Mouse (Mus musculus): ENCODE results near the gene Scube3. TPM values are rescaled to one million over a fixed set of nuclear protein-coding genes. Genes with fewer than 3 reads are reported as not detected.
"Not testable (repeated sequence)": the region's sequence is repeated elsewhere in the genome, so short reads cannot be mapped to it uniquely, and the experiment has no call there.

Gene Scube3
- polyA plus RNA-seq, 1 experiment from 2014 or later, result 10.5 TPM

DNA sequence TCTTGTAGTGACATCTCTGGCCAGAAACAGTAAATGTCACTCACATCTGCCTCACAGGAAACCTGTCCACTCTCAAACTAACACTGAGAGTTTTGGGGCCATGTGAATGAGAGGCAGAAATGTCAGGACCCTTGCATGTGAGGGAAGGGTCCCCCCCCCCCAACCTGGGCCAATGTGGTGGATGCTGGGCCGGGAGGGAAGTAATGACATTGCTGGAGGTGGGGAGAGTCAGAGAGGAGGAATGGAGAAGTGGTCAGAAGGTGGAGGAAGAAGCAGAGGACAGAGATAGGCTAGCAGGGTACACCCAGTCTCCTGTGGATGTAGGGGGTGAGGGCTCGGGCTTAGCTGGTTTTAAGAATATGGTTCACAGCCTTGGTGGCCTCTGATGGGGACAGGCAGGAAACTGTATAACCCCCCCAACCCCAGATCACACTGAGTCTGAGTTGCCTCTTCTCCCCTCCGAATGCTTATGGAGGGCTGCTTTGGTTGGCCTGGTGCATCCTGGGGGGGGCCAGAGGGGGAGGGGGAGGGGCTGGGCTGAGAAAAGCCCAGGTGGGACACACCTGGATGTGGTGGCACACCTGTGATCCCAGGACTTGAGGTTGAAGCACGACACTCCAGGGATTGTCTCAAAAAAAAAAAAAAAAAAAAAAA, 67.6 kb downstream of the Scube3 start:
- WGBS, result 76% methylated on average over 4 of the region's 4 CpGs
- H3K9me3 ChIP-seq (ENCODE audit: control insufficient read depth, low read length), result no peaks in the 10 kb centered on the region
- no peaks in the 10 kb centered on the region for H3K36me3 ChIP-seq (ENCODE audit: control insufficient read depth, insufficient read depth, low read length)
- no peaks in the 10 kb centered on the region for H3K27me3 ChIP-seq (ENCODE audit: control insufficient read depth, insufficient read depth, low read length)
- no peak overlapping the region for H3K27ac ChIP-seq (ENCODE audit: low read depth, low read length)
- no peaks in the 10 kb centered on the region for H3K4me1 ChIP-seq (replicated peaks; ENCODE audit: control insufficient read depth, insufficient read depth, low read length)
- H3K4me3 ChIP-seq (ENCODE audit: low read depth, low read length), result no peak overlapping the region
- no peak overlapping the region for H3K9ac ChIP-seq (ENCODE audit: low read length)
- H3K4me2 ChIP-seq (ENCODE audit: low read depth, low read length, severe bottlenecking), result no peak overlapping the region
- DNase-seq (ENCODE audit: low spot score), result no peak
- ATAC-seq (replicated peaks; ENCODE audit: low FRiP score), result no peak

DNA sequence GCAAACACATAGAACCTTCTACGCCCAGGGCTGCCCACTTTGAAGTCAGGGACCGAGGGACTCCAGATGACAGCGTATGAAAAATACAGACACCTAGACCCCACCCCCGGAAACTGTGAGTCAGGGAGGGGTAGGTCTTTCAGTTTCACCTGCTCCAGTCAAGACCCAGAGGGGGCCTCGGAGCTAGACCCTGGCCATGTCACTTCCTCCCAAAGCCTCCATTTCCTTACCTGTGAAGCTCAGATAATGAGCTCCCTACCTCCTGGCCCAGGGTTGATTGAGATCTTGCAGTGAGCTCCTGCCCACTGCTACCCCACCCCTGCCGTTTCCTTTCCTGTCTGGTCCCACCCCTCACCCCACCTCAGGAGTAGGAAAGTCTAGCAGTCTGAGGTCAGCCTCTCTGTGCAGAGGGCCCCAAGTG, 70.0 kb downstream of the Scube3 start:
- no peak overlapping the region for H3K4me2 ChIP-seq (ENCODE audit: low read depth, low read length, severe bottlenecking)
- H3K36me3 ChIP-seq (ENCODE audit: control insufficient read depth, insufficient read depth, low read length), result no peaks in the 10 kb centered on the region
- H3K4me3 ChIP-seq (ENCODE audit: low read depth, low read length), result no peak overlapping the region
- no peaks in the 10 kb centered on the region for H3K9me3 ChIP-seq (ENCODE audit: control insufficient read depth, low read length)
- H3K9ac ChIP-seq (ENCODE audit: low read length), result no peak overlapping the region
- H3K27ac ChIP-seq (ENCODE audit: low read depth, low read length), result no peak overlapping the region
- no peak for DNase-seq (ENCODE audit: low spot score)
- no peaks in the 10 kb centered on the region for H3K4me1 ChIP-seq (replicated peaks; ENCODE audit: control insufficient read depth, insufficient read depth, low read length)
- no peak for ATAC-seq (replicated peaks; ENCODE audit: low FRiP score)
- WGBS, result 83% methylated on average over 6 of the region's 6 CpGs
- H3K27me3 ChIP-seq (ENCODE audit: control insufficient read depth, insufficient read depth, low read length), result no peaks in the 10 kb centered on the region

DNA sequence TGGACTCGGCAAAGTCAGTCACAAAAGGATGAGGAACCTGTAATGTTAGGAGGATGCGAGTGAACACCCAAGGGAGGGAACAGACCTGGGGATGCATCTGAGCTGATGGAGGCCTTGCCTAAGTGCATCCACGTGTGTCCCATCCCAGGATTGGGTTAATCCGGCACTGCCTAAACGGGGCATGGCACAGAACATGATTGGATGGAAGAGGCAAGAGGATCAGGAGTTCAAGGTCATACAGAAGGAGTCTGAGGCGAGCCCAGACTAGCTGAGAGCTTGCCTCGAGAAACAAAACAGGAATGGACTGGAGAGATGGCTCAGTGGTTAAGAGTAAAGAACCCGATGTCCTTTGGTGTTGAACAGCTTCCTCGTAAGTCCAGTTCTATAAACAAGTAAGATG, 70.5 kb downstream of the Scube3 start:
- ATAC-seq (replicated peaks; ENCODE audit: low FRiP score) (no peak), DNase-seq (ENCODE audit: low spot score) (no peak)
- no peak overlapping the region for H3K9ac ChIP-seq (ENCODE audit: low read length)
- H3K27ac ChIP-seq (ENCODE audit: low read depth, low read length), result no peak overlapping the region
- H3K9me3 ChIP-seq (ENCODE audit: control insufficient read depth, low read length), result no peaks in the 10 kb centered on the region
- H3K36me3 ChIP-seq (ENCODE audit: control insufficient read depth, insufficient read depth, low read length), result no peaks in the 10 kb centered on the region
- H3K27me3 ChIP-seq (ENCODE audit: control insufficient read depth, insufficient read depth, low read length), result no peaks in the 10 kb centered on the region
- WGBS, result 78% methylated on average over 9 of the region's 9 CpGs
- H3K4me1 ChIP-seq (replicated peaks; ENCODE audit: control insufficient read depth, insufficient read depth, low read length), result no peaks in the 10 kb centered on the region
- H3K4me3 ChIP-seq (ENCODE audit: low read depth, low read length), result no peak overlapping the region
- no peak overlapping the region for H3K4me2 ChIP-seq (ENCODE audit: low read depth, low read length, severe bottlenecking)

DNA sequence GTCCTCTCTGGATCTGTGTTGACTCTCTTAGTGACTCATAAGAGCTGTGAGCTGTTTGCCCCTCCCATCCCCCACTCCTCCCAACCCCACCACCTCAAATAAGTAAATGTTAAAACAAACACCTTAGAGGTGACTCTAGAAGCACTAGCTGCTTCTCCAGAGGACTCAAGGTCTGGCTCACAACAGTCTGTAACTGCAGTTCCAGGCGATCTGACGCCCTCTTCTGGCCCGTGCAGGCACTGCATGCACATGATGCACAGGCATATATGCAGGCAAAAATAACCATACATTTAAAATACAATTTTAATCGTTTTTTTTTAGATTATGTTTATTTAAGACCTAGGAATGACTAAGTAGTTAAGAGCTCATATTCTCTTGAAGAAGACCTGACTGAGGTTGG, 71.3 kb downstream of the Scube3 start:
- Histone ChIP-seq H3K27ac (ENCODE audit: low read depth, low read length) (no peak overlapping the region), H3K36me3 (ENCODE audit: control insufficient read depth, insufficient read depth, low read length) (no peaks in the 10 kb centered on the region), H3K27me3 (ENCODE audit: control insufficient read depth, insufficient read depth, low read length) (no peaks in the 10 kb centered on the region), H3K4me1 (replicated peaks; ENCODE audit: control insufficient read depth, insufficient read depth, low read length) (0 out of 2 replicates have a peak, but pooled peaks cover 2% of the 10 kb centered on the region), H3K4me2 (ENCODE audit: low read depth, low read length, severe bottlenecking) (no peak overlapping the region), H3K4me3 (ENCODE audit: low read depth, low read length) (no peak overlapping the region), H3K9me3 (ENCODE audit: control insufficient read depth, low read length) (no peaks in the 10 kb centered on the region), H3K9ac (ENCODE audit: low read length) (no peak overlapping the region)
- no peak for DNase-seq (ENCODE audit: low spot score)
- WGBS, result 34% methylated on average over 4 of the region's 4 CpGs
- ATAC-seq (replicated peaks; ENCODE audit: low FRiP score), result no peak

DNA sequence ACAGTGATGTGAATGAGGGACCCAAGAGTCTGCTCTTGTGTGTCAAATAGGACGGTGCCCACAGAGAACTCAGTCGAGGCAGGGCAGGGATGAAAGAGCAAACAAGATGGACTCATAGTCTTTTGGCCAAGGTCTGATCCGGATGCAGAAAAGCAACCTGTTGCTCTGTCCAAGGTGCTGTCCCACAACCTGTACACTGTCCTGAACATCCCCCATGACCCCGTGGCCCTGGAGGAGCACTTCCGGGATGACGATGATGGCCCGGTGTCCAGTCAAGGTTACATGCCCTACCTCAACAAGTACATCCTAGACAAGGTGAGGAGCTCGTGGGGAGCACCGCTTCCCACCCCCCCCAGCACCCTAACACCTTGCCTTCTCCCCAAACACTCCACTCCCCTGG, 74.8 kb downstream of the Scube3 start:
- 0 out of 2 replicates have a peak, but pooled peaks cover 2% of the 10 kb centered on the region for H3K4me1 ChIP-seq (replicated peaks; ENCODE audit: control insufficient read depth, insufficient read depth, low read length)
- 92% methylated on average over 9 of the region's 9 CpGs for WGBS
- H3K9ac ChIP-seq (ENCODE audit: low read length), result no peak overlapping the region
- no peak overlapping the region for H3K27ac ChIP-seq (ENCODE audit: low read depth, low read length)
- H3K27me3 ChIP-seq (ENCODE audit: control insufficient read depth, insufficient read depth, low read length), result no peaks in the 10 kb centered on the region
- H3K4me2 ChIP-seq (ENCODE audit: low read depth, low read length, severe bottlenecking), result no peak overlapping the region
- H3K36me3 ChIP-seq (ENCODE audit: control insufficient read depth, insufficient read depth, low read length), result no peaks in the 10 kb centered on the region
- no peak for ATAC-seq (replicated peaks; ENCODE audit: low FRiP score)
- H3K4me3 ChIP-seq (ENCODE audit: low read depth, low read length), result no peak overlapping the region
- no peaks in the 10 kb centered on the region for H3K9me3 ChIP-seq (ENCODE audit: control insufficient read depth, low read length)
- DNase-seq (ENCODE audit: low spot score), result no peak

DNA sequence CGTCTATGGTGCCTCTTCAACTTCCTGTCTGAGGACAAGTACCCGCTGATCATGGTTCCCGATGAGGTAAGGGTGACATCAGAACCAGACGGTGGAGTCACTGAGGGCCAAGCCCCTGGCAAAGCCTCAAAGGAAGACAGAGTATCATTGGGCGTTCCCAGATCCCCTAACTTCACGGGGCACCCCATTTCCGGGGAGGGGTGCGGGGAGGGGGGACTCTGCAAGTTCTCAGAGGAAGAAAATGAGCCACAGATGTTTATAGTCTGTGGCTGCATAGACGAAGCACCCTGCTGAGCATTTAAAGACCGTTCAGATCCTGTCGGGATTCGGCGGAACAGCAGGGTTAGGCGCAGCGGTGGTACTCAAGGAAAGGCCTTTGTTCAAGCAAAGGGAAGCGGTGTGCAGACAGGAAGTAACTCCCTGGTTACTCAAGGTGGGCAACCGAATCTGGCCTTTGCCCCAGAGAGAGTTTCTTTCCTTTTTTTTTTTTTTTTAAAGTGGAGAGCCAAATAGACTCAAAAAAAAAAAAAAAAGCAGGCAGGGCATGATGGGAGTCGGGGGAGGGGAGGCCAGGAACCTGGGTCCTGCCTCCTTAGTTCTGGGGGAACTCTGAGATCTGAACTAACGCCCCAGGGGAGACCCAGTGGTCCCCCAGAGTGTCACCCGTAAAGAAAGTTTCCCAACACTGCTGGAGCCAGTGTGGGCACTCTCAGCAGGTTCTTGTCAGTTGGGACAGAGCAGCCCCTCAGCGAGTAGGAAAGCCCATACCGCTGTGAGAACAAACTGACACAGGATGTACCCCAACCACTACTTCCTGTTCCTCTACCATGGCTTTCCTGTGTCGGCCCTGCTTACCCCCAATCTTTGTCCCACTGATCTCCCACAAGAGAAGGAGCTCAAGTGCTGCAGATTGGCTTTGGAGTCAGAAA, 76.0 kb downstream of the Scube3 start:
- Histone ChIP-seq H3K4me3 (ENCODE audit: low read depth, low read length) (no peak overlapping the region), H3K4me1 (replicated peaks; ENCODE audit: control insufficient read depth, insufficient read depth, low read length) (peaks cover 5% of the 10 kb centered on the region; the same call in 1 of the 2 replicates), H3K27ac (ENCODE audit: low read depth, low read length) (no peak overlapping the region), H3K27me3 (ENCODE audit: control insufficient read depth, insufficient read depth, low read length) (no peaks in the 10 kb centered on the region), H3K9me3 (ENCODE audit: control insufficient read depth, low read length) (no peaks in the 10 kb centered on the region), H3K36me3 (ENCODE audit: control insufficient read depth, insufficient read depth, low read length) (no peaks in the 10 kb centered on the region), H3K9ac (ENCODE audit: low read length) (peak overlapping the region; percentile 14; the same call in 1 of the 2 replicates), H3K4me2 (ENCODE audit: low read depth, low read length, severe bottlenecking) (peak overlapping the region; percentile 3; the same call in 1 of the 2 replicates)
- no peak for DNase-seq (ENCODE audit: low spot score)
- 28% methylated on average over 23 of the region's 23 CpGs for WGBS
- ATAC-seq (replicated peaks; ENCODE audit: low FRiP score), result no peak

DNA sequence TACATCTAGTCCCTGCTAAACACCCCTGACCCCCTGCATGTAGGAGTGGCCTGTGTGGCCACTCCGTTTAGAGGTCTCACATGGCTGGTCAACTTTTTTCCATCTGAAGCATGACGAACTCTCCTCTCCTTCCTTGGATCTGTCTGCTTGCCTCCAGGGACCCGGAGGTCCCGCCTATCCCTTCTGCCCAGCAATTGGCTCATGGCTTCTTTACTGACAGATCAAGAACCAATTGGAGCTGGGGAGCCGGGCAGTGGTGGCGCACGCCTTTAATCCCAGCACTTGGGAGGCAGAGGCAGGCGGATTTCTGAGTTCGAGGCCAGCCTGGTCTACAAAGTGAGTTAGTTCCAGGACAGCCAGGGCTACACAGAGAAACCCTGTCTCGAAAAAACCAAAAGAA, 80.5 kb downstream of the Scube3 start:
- not testable (repeated sequence) for H3K9me3 ChIP-seq (ENCODE audit: control insufficient read depth, low read length); H3K9ac ChIP-seq (ENCODE audit: low read length); DNase-seq (ENCODE audit: low spot score); H3K27me3 ChIP-seq (ENCODE audit: control insufficient read depth, insufficient read depth, low read length); H3K4me2 ChIP-seq (ENCODE audit: low read depth, low read length, severe bottlenecking); H3K27ac ChIP-seq (ENCODE audit: low read depth, low read length); H3K36me3 ChIP-seq (ENCODE audit: control insufficient read depth, insufficient read depth, low read length); H3K4me3 ChIP-seq (ENCODE audit: low read depth, low read length); ATAC-seq (replicated peaks; ENCODE audit: low FRiP score)
- H3K4me1 ChIP-seq (replicated peaks; ENCODE audit: control insufficient read depth, insufficient read depth, low read length), result peaks cover 13% of the 10 kb centered on the region; the same call in 1 of the 2 replicates
- 90% methylated on average over 10 of the region's 10 CpGs for WGBS

DNA sequence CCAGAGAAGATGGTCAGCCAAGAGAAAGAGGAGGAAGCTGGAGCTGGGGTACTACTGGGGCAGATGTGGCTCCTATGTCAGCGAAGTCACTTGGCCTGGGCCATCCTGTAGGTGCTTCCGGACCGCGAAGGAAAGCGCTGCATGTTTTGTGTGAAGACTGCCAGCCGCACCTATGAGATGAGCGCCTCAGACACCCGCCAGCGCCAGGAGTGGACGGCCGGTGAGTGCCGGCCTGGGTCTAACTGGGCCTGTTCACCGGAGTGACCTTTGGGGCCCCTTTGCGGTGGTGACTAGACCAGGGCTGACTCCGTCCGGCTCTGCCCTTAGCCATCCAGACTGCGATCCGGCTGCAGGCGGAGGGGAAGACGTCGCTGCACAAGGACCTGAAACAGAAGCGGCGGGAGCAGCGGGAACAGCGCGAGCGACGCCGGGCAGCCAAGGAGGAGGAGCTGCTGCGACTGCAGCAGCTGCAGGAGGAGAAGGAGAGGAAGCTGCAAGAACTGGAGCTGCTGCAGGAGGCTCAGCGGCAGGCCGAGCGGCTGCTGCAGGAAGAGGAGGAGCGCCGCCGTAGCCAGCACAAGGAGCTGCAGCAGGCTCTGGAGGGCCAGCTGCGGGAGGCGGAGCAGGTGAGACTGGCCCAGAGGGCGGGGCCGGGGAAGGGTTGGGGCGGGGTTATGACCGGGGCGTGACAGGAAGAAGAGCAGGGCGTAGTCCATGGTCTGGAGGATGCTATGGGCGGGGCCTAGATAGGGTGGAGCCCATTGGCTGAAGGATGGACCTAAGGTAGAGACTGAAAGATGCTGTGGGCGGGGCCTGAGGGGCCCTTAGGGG, 81.8 kb downstream of the Scube3 start:
- H3K9ac ChIP-seq (ENCODE audit: low read length), result peak overlapping the region; percentile 82
- H3K4me1 ChIP-seq (replicated peaks; ENCODE audit: control insufficient read depth, insufficient read depth, low read length), result peaks cover 11% of the 10 kb centered on the region; the same call in 1 of the 2 replicates
- peak overlapping the region; percentile 75 for H3K27ac ChIP-seq (ENCODE audit: low read depth, low read length)
- peak; percentile 96 for DNase-seq (ENCODE audit: low spot score)
- no peaks in the 10 kb centered on the region; the same call in 1 of the 2 replicates for H3K27me3 ChIP-seq (ENCODE audit: control insufficient read depth, insufficient read depth, low read length)
- peak overlapping the region; percentile 53 for H3K4me3 ChIP-seq (ENCODE audit: low read depth, low read length)
- no peaks in the 10 kb centered on the region for H3K36me3 ChIP-seq (ENCODE audit: control insufficient read depth, insufficient read depth, low read length)
- H3K4me2 ChIP-seq (ENCODE audit: low read depth, low read length, severe bottlenecking), result peak overlapping the region; percentile 97
- WGBS, result 2% methylated on average over 46 of the region's 46 CpGs
- H3K9me3 ChIP-seq (ENCODE audit: control insufficient read depth, low read length), result no peaks in the 10 kb centered on the region; the same call in 1 of the 2 replicates
- peak; percentile 88 for ATAC-seq (replicated peaks; ENCODE audit: low FRiP score)

All from forebrain, embryonic 11.5 days (tissue).